Mouse (Mus musculus) embryo, embryonic 9.5 days (tissue): ENCODE results near the gene Rbm6.

ENCODE experiments used
- DNase-seq: peaks from one replicate; pipeline ENCODE4 v3.0.0-alpha.2; 2017; ENCODE audit errors: extremely low spot score

Rbm6 gene

GRCm38 (mm10) chr9:107873137-107873536, at the start of gene Rbm6:
TSS of gene Rbm6 (minus strand) at chr9:107873237.
- no peak for DNase-seq

DNA sequence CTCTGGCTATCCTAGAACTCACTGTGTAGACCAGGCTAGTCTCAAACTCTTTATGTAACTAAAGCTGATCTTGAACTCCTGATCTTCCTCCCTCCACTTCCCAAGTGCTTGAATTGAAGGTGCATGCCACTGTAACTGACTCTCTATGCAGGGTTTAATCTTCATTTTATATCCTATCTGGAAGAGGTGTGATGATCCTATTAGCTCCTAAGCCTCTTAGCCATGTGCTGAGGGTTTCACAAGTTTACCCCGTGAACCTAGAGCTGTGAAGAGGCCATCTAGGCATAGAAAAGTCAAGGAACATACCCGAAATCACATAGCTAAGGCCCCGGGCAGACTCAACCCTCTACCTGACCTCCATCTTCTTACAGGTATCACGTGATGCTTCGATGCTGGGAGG, 46.4 kb upstream of the Rbm6 start:
- DNase-seq = no peak

GRCm38 (mm10) chr9:107918884-107919283, 45.8 kb upstream of the Rbm6 start:
- DNase-seq = no peak

DNA sequence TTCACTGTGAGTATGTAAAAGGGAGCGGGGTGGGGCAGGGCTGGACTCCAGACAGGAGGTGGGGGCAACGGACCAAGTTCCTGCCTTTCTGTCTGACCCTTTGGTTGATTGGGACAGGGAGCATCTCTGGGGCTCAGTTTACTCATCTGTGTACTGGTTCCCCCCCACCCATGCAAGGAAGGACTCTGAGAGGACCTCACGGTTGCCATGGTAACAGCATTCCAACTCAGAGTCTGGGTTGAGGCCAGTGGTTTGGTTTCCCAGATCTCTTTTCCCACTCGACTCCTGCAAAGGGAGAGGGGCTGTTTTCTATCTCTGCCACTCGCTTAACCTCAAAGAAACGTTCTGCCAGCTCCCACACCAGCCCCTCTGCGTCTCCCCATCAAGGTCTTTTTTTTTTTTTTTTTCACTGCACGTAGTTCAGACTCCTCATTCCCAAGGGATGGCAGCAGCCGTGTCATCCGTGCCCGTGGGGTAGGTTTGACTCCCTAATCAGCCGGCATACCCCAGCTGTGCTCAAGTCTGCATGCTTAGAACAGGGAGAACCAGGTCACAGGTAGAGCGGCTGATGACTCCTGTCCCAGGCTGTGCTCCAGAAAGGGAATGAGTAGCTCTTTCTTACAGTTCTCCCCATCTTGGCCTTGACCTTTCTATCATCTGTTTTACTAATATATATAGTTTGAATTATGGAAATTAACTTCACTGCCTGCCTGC, 45.0 kb upstream of the Rbm6 start:
- DNase-seq = no peak

DNA sequence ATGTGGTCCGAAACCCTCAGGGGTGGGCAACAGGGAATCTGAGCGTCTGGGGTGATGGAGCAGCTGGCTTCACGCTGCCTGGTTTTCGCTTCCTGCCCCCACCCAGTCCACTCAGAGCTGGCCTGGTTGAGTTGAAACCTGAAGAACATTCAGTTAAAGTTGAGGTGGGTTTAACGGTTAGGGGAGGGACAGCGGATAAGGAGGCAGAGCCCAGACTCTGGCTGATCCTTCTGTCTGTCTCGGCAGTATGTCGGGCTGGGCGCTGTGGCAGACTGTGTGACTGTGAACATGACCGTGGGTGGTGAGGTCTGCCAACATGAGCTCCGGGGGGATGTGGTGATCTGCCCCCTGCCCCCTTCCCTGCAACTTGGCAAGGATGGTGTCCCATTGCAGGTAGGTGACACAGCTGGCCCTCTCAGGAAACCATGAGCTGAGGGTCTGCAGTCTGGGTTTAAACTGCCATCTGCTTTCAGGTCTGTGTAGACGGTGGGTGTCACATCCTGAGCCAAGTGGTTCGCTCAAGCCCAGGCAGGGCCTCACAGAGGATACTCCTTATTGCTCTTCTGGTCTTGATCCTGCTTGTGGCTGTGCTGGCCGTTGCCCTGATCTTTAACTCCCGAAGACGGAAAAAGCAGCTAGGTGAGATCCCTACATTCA, 41.9 kb upstream of the Rbm6 start:
- DNase-seq = no peak

GRCm38 (mm10) chr9:107910025-107910769, 37.2 kb upstream of the Rbm6 start:
- no peak for DNase-seq

- no peak for DNase-seq
Observed at GRCm38 (mm10) chr9:107908410-107909158, 35.5 kb upstream of the Rbm6 start.

- DNase-seq = no peak
Observed at GRCm38 (mm10) chr9:107907801-107908120, 34.7 kb upstream of the Rbm6 start.

DNA sequence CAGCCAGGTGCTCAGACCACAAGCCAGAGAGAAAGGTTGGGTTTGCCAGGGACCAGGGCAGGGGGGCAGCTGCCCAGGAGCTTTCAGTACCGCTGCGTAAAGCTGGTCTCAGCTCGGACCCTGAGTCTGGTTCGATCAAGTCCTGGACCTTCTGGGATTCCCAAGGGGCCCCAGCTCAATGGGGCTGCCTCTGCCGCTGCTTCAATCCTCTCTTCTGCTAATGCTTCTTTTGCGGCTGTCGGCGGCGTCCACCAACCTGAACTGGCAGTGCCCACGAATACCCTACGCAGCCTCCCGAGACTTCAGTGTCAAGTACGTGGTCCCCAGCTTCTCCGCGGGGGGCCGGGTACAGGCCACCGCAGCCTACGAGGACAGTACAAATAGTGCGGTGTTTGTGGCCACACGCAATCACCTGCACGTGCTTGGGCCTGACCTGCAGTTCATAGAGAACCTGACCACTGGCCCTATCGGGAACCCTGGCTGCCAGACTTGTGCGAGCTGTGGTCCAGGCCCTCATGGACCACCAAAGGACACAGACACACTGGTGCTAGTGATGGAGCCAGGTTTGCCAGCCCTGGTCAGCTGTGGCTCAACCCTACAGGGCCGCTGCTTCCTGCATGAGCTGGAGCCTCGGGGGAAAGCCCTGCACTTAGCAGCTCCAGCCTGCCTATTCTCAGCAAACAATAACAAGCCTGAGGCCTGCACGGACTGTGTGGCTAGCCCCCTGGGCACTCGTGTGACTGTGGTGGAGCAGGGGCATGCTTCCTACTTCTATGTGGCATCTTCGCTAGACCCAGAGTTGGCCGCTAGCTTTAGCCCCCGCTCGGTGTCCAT, 34.1 kb upstream of the Rbm6 start:
- DNase-seq = no peak

DNA sequence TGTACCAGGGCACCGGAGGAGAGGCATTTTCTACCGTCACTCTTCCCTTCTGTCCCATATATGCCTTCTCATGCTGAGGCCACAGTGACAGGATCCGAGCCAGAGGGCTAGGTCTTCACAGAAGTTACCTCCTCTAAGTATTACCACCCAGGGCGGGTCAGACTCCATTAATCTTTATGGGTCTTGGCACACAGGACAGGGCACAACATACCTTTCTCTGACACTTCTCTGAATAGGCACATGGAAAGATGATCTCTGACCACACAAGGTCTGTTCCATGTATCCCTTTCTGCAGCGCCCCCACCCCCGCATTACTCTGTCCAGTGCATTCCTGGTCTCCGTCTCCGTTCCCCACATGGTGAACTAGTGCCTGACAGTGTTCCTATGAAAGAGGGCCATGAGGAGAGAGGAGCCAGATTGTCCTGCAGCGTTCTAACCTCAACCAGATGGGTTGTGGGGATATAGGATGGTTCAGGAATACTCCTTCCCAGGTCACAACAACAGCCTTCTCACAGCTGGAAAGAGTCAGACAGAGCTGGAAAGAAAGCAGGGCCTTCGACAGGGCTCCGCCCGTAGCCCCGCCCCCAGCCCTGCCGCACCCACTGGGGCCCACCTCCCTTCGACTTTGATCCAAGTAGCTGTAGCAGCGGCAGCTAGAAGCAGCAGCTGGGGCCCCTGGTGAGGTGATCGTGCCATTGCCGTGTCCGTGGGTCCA, 33.4 kb upstream of the Rbm6 start, which contains the start of gene Mst1r:
Mst1r (plus strand) TSS at position 622 of the 715 bp plus-strand sequence.
- DNase-seq = peak; percentile 81

DNA sequence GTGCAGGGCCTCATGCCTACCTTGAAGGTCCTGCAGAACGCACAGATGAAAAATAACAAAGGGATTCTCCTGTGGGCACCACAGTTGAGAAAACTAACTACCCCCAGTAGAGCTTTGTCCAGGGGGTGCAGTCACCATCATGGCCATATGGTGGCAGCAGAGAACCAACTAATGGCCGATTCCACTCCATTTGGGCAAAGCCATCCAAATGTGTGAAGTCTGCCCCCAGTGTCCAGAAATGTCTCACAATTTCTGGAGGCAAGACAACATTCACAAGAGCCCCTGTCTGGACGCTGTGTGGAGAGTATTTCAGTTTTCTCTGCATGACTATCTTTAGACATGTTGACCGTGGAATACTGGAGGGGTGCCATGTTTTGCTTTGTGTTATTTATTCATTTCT, 31.7 kb upstream of the Rbm6 start:
- DNase-seq = peak; percentile 89

GRCm38 (mm10) chr9:107901627-107901914, 28.5 kb upstream of the Rbm6 start:
- DNase-seq = no peak

DNA sequence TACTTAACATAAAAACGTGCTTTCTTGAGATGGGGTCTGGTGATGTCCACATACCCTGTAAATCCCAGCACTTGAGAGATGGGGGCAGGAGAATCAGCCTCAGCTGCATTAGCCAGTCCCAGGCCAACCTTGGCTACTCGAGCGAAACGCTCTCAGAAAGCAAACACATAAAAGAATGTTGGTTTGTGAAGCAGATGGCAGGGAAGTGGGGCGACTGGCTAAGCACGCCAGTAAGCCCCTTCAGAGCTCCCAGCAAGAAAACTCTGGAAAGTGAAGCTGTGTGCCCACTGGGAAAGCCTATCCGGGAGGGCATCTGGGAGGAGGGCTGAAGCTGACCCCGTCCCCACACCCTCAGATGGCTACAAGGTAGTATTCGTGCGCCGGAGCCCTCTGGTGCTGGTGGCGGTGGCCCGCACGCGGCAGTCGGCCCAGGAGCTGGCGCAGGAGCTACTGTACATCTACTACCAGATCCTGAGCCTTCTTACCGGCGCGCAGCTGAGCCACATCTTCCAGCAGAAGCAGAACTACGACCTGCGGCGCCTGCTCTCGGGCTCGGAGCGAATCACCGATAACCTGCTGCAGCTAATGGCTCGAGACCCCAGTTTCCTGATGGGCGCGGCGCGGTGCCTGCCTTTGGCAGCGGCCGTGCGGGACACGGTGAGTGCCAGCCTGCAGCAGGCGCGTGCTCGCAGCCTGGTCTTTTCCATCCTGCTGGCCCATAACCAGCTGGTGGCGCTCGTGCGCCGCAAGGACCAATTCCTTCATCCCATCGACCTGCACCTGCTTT, 28.0 kb upstream of the Rbm6 start:
- DNase-seq = peak; percentile 83

GRCm38 (mm10) chr9:107899855-107900254, 26.8 kb upstream of the Rbm6 start:
- DNase-seq = no peak

GRCm38 (mm10) chr9:107898563-107898962, 25.5 kb upstream of the Rbm6 start:
- DNase-seq = no peak

DNA sequence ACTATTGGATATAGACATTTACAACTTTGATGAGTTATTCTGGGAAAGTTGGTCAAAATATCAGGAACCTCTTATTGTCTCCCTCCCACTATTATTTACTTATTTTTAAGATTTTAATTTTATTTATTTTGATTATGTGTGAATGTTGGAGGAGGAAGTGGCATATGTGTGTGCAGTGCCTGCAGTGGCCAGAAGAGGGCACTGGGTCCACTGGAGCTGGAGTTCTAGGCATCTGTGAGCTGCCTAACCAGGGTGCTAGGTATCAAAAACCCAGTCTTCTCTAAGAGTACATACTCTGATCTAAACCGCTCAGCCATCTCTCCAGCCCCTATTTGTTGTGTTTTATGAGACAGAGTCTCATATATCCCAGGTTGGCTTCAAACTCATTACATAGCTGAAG, 18.0 kb upstream of the Rbm6 start:
- DNase-seq = no peak

DNA sequence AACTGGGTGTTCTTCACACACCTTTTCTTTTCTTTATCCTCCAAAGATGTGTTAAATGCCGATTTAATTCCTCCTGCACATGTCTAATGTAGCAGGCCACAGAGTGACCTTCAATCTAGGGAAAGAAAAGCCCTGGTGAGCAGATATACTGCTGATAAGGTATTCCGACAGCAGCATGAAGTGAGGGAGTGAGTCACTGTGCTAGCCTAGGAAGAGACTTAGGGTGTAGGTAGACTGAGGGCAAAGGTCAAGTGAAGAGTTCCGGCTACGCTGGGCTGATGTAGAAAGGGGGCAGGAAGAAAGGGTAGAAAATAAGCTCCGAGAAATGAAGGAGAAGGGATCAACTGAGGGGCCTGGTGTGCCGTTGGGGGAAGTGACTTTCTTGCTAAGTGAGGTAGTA, 17.2 kb upstream of the Rbm6 start:
- no peak for DNase-seq

GRCm38 (mm10) chr9:107888267-107888850, 15.3 kb upstream of the Rbm6 start:
- no peak for DNase-seq

GRCm38 (mm10) chr9:107887804-107888266, 14.8 kb upstream of the Rbm6 start, which contains the start of gene Mon1a:
TSS of gene Mon1a (plus strand) at chr9:107888151.
- DNase-seq = peak; percentile 86
